Mouse (Mus musculus): ENCODE data around the gene Phox2b. TPM values are rescaled to one million over a fixed set of nuclear protein-coding genes. Genes with fewer than 3 reads are reported as not detected.

Phox2b gene
- total and polyA plus RNA-seq, 2 experiments from 2014 or later: 0.21 to 3.1 TPM

GRCm38 (mm10) chr5:67095153-67095552 lies 3.9 kb downstream of the Phox2b start:
- H3K4me2 ChIP-seq (ENCODE audit: low read depth, low read length, poor library complexity, severe bottlenecking): no peak overlapping the region
- DNase-seq (ENCODE audit: low spot score): no peak
- no peak overlapping the region for H3K9ac ChIP-seq (replicated peaks; ENCODE audit: low read length, poor library complexity, severe bottlenecking)
- 2% methylated on average over 15 of the region's 15 CpGs for WGBS
- peaks cover 65% of the 10 kb centered on the region for H3K27me3 ChIP-seq (ENCODE audit: insufficient read depth, low read length)
- H3K4me1 ChIP-seq (ENCODE audit: insufficient read depth, low read length): no peaks in the 10 kb centered on the region
- no peak overlapping the region for H3K4me3 ChIP-seq (ENCODE audit: low read depth, low read length)
- ATAC-seq (ENCODE audit: low FRiP score): no peak
- H3K9me3 ChIP-seq (ENCODE audit: low read length): no peaks in the 10 kb centered on the region
- no peaks in the 10 kb centered on the region for H3K36me3 ChIP-seq (ENCODE audit: insufficient read depth, low read length)
- no peak for TF ChIP-seq CTCF (IDR thresholded peaks at IDR 0.05)
- no peak overlapping the region for H3K27ac ChIP-seq (ENCODE audit: low read depth, low read length)

DNA sequence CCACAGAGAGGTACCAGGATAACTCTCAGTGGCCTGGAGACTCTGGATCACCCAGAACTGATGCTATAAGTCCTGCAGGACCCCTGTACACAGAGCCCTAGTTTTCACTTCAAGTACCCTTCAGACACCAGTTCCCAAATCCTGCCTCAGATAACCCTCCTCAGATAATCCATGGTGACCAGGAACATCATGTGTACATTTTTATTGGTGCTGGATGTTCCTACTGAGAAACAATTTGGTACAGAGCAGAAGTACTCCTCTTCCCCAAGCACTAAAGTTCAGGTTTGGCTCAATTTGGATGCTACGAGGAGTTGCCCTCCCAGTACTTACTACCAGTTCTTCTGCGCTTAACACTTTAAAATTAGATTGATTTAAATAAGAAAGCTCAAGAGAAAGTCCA lies 5.1 kb downstream of the Phox2b start:
- H3K27ac ChIP-seq (ENCODE audit: low read depth, low read length): no peak overlapping the region
- WGBS: 12% methylated on average over 2 of the region's 2 CpGs
- H3K4me1 ChIP-seq (ENCODE audit: insufficient read depth, low read length): no peaks in the 10 kb centered on the region
- H3K4me2 ChIP-seq (ENCODE audit: low read depth, low read length, poor library complexity, severe bottlenecking): no peak overlapping the region
- no peak for TF ChIP-seq CTCF (IDR thresholded peaks at IDR 0.05)
- no peak overlapping the region for H3K4me3 ChIP-seq (ENCODE audit: low read depth, low read length)
- no peaks in the 10 kb centered on the region for H3K9me3 ChIP-seq (ENCODE audit: low read length)
- H3K27me3 ChIP-seq (ENCODE audit: insufficient read depth, low read length): peaks cover 70% of the 10 kb centered on the region
- DNase-seq (ENCODE audit: low spot score) (no peak), ATAC-seq (ENCODE audit: low FRiP score) (no peak)
- H3K9ac ChIP-seq (replicated peaks; ENCODE audit: low read length, poor library complexity, severe bottlenecking): no peak overlapping the region
- H3K36me3 ChIP-seq (ENCODE audit: insufficient read depth, low read length): no peaks in the 10 kb centered on the region

DNA sequence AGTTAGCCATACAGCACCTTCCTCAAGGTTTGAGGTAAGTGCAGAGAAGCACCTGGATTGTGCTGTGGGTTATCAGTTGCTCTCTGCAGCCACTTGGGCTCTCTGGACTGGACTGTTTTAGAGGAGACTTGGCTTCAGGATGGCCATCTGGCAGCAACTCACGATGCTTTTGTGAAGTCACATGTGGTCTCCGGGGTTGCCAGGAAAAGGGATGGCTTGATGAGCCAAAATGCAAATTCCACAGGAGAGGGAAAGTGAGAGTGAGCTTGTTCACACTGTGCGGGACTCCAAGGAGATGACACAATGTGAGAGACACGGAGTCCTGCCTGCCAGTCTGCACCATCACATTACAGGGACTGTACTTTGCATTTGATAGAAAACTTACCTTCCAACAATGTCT lies 7.3 kb downstream of the Phox2b start:
- Histone ChIP-seq H3K27ac (ENCODE audit: low read depth, low read length) (no peak overlapping the region), H3K4me2 (ENCODE audit: low read depth, low read length, poor library complexity, severe bottlenecking) (no peak overlapping the region), H3K4me1 (ENCODE audit: insufficient read depth, low read length) (no peaks in the 10 kb centered on the region), H3K4me3 (ENCODE audit: low read depth, low read length) (no peak overlapping the region), H3K9ac (replicated peaks; ENCODE audit: low read length, poor library complexity, severe bottlenecking) (no peak overlapping the region), H3K36me3 (ENCODE audit: insufficient read depth, low read length) (no peaks in the 10 kb centered on the region), H3K9me3 (ENCODE audit: low read length) (no peaks in the 10 kb centered on the region), H3K27me3 (ENCODE audit: insufficient read depth, low read length) (peaks cover 60% of the 10 kb centered on the region)
- no peak for TF ChIP-seq CTCF (IDR thresholded peaks at IDR 0.05)
- ATAC-seq (ENCODE audit: low FRiP score) (peak; percentile 49; the same call in 1 of the 2 replicates), DNase-seq (ENCODE audit: low spot score) (peak; percentile 88)
- 20% methylated on average over 4 of the region's 4 CpGs for WGBS

- H3K4me3 ChIP-seq (ENCODE audit: low read depth, low read length): no peak overlapping the region
- no peak overlapping the region for H3K9ac ChIP-seq (replicated peaks; ENCODE audit: low read length, poor library complexity, severe bottlenecking)
- no peak for TF ChIP-seq CTCF (IDR thresholded peaks at IDR 0.05)
- ATAC-seq (ENCODE audit: low FRiP score): no peak
- no peak overlapping the region for H3K27ac ChIP-seq (ENCODE audit: low read depth, low read length)
- H3K4me2 ChIP-seq (ENCODE audit: low read depth, low read length, poor library complexity, severe bottlenecking): no peak overlapping the region
- peaks cover 52% of the 10 kb centered on the region for H3K27me3 ChIP-seq (ENCODE audit: insufficient read depth, low read length)
- H3K36me3 ChIP-seq (ENCODE audit: insufficient read depth, low read length): no peaks in the 10 kb centered on the region
- 80% methylated on average over 5 of the region's 5 CpGs for WGBS
- DNase-seq (ENCODE audit: low spot score): no peak
- no peaks in the 10 kb centered on the region for H3K9me3 ChIP-seq (ENCODE audit: low read length)
- H3K4me1 ChIP-seq (ENCODE audit: insufficient read depth, low read length): no peaks in the 10 kb centered on the region
Observed at GRCm38 (mm10) chr5:67090856-67091255, 8.2 kb downstream of the Phox2b start.

- no peak overlapping the region for H3K4me2 ChIP-seq (ENCODE audit: low read depth, low read length, poor library complexity, severe bottlenecking)
- no peaks in the 10 kb centered on the region for H3K36me3 ChIP-seq (ENCODE audit: insufficient read depth, low read length)
- H3K9ac ChIP-seq (replicated peaks; ENCODE audit: low read length, poor library complexity, severe bottlenecking): no peak overlapping the region
- 32% methylated on average over 6 of the region's 6 CpGs for WGBS
- H3K9me3 ChIP-seq (ENCODE audit: low read length): no peaks in the 10 kb centered on the region
- H3K27me3 ChIP-seq (ENCODE audit: insufficient read depth, low read length): no peaks in the 10 kb centered on the region
- no peak for ATAC-seq (ENCODE audit: low FRiP score)
- no peaks in the 10 kb centered on the region for H3K4me1 ChIP-seq (ENCODE audit: insufficient read depth, low read length)
- H3K27ac ChIP-seq (ENCODE audit: low read depth, low read length): no peak overlapping the region
- TF ChIP-seq CTCF (IDR thresholded peaks at IDR 0.05): no peak
- no peak overlapping the region for H3K4me3 ChIP-seq (ENCODE audit: low read depth, low read length)
- no peak for DNase-seq (ENCODE audit: low spot score)
Observed at GRCm38 (mm10) chr5:67083117-67083516, 16.0 kb downstream of the Phox2b start.

- H3K9me3 ChIP-seq (ENCODE audit: low read length): no peaks in the 10 kb centered on the region
- no peaks in the 10 kb centered on the region for H3K36me3 ChIP-seq (ENCODE audit: insufficient read depth, low read length)
- WGBS: 89% methylated on average over 9 of the region's 9 CpGs
- ATAC-seq (ENCODE audit: low FRiP score) (no peak), DNase-seq (ENCODE audit: low spot score) (no peak)
- H3K4me1 ChIP-seq (ENCODE audit: insufficient read depth, low read length): no peaks in the 10 kb centered on the region
- no peak overlapping the region for H3K27ac ChIP-seq (ENCODE audit: low read depth, low read length)
- TF ChIP-seq CTCF (IDR thresholded peaks at IDR 0.05): no peak
- no peaks in the 10 kb centered on the region for H3K27me3 ChIP-seq (ENCODE audit: insufficient read depth, low read length)
- no peak overlapping the region for H3K4me3 ChIP-seq (ENCODE audit: low read depth, low read length)
- no peak overlapping the region for H3K4me2 ChIP-seq (ENCODE audit: low read depth, low read length, poor library complexity, severe bottlenecking)
- no peak overlapping the region for H3K9ac ChIP-seq (replicated peaks; ENCODE audit: low read length, poor library complexity, severe bottlenecking)
Observed at GRCm38 (mm10) chr5:67063596-67063995, 35.5 kb downstream of the Phox2b start.

All from midbrain, postnatal 0 days (tissue).